Mouse (Mus musculus) left cerebral cortex, adult 2 months (tissue): ENCODE data around the gene Ccdc157. TPM values are rescaled to one million over a fixed set of nuclear protein-coding genes. Genes with fewer than 3 reads are reported as not detected.
"Not testable (repeated sequence)": the region's sequence is repeated elsewhere in the genome, so short reads cannot be mapped to it uniquely, and the experiment has no call there.

Experiments
- DNase-seq, 2 experiments: peaks; one replicate each; pipeline ENCODE4 v3.0.0; 2021 to 2022; ENCODE audit warnings: low spot score in 2 of 2, mixed read lengths in 1 of 2; ENCODE audit errors: extremely low spot score in 1 of 2
- H3K27ac ChIP-seq: fragments of 200-600 bp; 2 replicates; pipeline ENCODE4 v1.8.1; 2022
- H3K4me3 ChIP-seq: fragments of 200-600 bp; 2 replicates; pipeline ENCODE4 v1.8.1; 2022
- CTCF ChIP-seq: fragments of 200-600 bp; IDR thresholded peaks from 2 replicates; pipeline ENCODE4 v1.8.1; 2022; ENCODE audit warnings: antibody characterized with exemption, mild to moderate bottlenecking, moderate library complexity
- intact Hi-C: fragments of 180-260 bp; cut with DNase I; formaldehyde crosslinking; loops from one replicate; pipeline ENCODE4 v1.15.1; 2025
- total RNA-seq, 2 experiments: library from RNA; stranded (reverse); gene quantifications; 2 replicates each; pipeline ENCODE4 v1.2.3; 2021

Ccdc157 gene
- total RNA-seq, 2 experiments from 2014 or later = 16.4 to 17.9 TPM

- DNase-seq = no peak
- TF ChIP-seq CTCF = no peak
- Histone ChIP-seq H3K27ac (no peak overlapping the region), H3K4me3 (no peak overlapping the region)
- intact Hi-C loops = no loop called here
Observed at GRCm38 (mm10) chr11:4108691-4109090, 51.4 kb downstream of the Ccdc157 start.

DNA sequence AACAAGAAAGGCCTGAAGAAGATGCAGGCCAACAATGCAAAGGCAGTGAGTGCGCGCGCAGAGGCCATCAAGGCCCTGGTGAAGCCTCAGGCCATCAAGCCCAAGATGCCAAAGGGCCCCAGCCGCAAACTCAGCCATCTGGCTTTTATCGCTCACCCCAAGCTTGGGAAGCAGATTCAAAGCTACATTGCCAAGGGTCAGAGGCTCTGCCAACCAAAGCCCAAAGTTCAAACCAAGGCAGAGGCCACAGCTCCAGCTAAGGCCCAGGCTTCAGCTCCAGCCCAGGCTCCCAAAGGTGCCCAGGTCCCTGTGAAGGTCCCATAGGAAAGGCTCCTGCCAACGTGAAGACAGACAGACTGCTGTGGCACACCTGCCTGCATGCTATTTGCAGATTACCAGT, 52.2 kb downstream of the Ccdc157 start:
- intact Hi-C loops, DNase-seq, H3K4me3 ChIP-seq, H3K27ac ChIP-seq: not testable (repeated sequence)

- no peak overlapping the region for H3K4me3 ChIP-seq
- intact Hi-C loops = no loop called here
- H3K27ac ChIP-seq = peak overlapping the region; percentile 83
- no peak for TF ChIP-seq CTCF
- peak in 1 of 2 experiments; percentile 53 for DNase-seq
Observed at GRCm38 (mm10) chr11:4105444-4105843, 54.6 kb downstream of the Ccdc157 start.

- H3K4me3 ChIP-seq = no peak overlapping the region
- TF ChIP-seq CTCF = no peak
- intact Hi-C loops = no loop called here
- H3K27ac ChIP-seq = peak overlapping the region; percentile 83
- DNase-seq = no peak
Observed at GRCm38 (mm10) chr11:4104989-4105388, 55.1 kb downstream of the Ccdc157 start.

DNA sequence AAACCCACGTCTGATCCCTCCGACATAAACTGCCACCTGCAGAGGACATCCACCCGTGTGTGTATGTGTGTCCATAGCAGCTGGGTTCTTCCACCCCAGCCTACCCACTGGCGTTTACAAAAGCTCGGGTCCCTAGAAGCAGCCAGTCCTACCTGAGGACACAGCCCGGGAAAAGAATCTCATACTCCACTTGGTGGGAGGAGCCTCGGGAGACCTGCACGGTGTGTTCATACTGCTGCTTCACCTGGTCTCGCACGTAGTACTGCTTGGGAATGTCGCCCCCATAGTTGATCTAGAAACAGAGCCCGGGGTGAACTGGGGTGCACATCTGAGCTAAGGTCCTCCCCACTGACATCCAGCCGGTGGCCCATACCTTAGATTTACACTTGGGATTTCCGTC, 56.6 kb downstream of the Ccdc157 start:
- no peak overlapping the region for H3K4me3 ChIP-seq
- peak overlapping the region; percentile 1; the same call in 1 of the 2 replicates for H3K27ac ChIP-seq
- DNase-seq = no peak
- no peak for TF ChIP-seq CTCF
- intact Hi-C loops = no loop called here

DNA sequence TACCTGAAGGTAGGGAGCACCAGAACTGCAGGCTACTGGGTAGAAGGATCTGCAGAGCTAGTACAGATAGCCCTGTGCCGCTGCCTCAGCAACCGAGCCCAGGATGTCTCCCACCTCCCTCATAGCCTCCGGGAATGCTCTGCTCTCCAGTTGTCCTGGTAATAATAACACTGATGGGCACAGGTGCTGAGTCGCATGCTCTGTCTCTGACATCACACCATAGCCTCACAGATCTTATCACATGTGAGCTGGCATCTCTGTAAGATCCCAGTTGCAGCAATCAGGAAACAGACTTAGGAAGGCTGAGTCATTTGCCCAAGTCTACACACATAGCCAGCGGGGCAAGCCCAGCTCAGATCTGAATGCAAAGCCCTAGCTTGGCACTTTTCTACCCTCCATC, 58.2 kb downstream of the Ccdc157 start:
- DNase-seq = no peak
- intact Hi-C loops = no loop called here
- TF ChIP-seq CTCF = no peak

GRCm38 (mm10) chr11:4099447-4099846, 60.6 kb downstream of the Ccdc157 start:
- Histone ChIP-seq H3K27ac (peak overlapping the region; percentile 82), H3K4me3 (no peak overlapping the region)
- DNase-seq = no peak
- intact Hi-C loops = no loop called here
- TF ChIP-seq CTCF = no peak

More for the DNA sequence above, 58.2 kb downstream of the Ccdc157 start:
- Histone ChIP-seq H3K27ac (peak overlapping the region; percentile 24; the same call in 1 of the 2 replicates), H3K4me3 (no peak overlapping the region)

DNA sequence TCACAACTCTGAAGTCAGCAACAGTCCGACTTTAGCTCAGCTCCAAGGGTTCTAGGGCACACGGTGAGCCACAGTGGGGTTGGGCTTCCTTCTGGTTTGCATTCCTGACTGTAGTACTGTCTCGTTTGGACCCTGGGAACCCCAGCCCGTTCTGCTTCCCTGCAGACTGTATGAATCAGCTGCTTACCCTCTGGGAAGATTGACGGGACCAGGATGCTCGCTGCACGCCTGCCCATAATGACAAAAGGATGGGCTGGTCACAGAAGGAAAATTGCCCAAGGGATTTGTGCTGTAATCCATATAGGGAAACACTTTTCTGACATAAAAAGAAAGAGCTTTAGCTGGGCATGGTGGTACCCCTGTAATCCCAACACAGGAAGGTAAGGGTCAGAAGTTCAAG, 61.3 kb downstream of the Ccdc157 start:
- no peak for TF ChIP-seq CTCF
- no peak for DNase-seq
- peak overlapping the region; percentile 82; the same call in 1 of the 2 replicates for H3K27ac ChIP-seq
- intact Hi-C loops = no loop called here
- no peak overlapping the region for H3K4me3 ChIP-seq

DNA sequence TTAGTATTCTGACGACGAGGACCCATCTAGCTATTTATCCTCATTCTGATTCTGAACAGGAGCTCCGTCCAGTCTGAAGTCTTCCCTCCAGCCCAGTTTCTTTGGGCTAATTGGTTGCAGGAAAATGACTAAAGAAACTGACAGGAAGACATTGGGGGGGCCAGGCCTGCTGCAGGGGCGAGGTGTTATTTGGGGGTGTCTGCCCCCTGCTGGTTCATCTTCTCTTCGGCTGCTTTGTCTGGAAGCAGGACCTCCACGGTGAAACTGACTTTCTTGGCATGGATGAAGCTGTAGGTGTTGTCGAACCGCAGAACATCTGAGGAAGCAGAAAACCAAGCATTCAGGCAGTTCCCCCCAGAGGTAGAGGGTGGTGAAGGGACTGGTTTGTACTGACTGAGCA, 62.0 kb downstream of the Ccdc157 start:
- H3K4me3 ChIP-seq = no peak overlapping the region
- peak; percentile 25; the same call in 1 of the 2 replicates for TF ChIP-seq CTCF
- H3K27ac ChIP-seq = no peak overlapping the region; the same call in 1 of the 2 replicates
- no peak for DNase-seq
- intact Hi-C loops = no loop called here

GRCm38 (mm10) chr11:4097091-4097621, 62.9 kb downstream of the Ccdc157 start:
- no peak for DNase-seq
- Histone ChIP-seq H3K4me3 (peak overlapping the region; percentile 55), H3K27ac (peak overlapping the region; percentile 95)
- intact Hi-C loops = no loop called here
- TF ChIP-seq CTCF = no peak

DNA sequence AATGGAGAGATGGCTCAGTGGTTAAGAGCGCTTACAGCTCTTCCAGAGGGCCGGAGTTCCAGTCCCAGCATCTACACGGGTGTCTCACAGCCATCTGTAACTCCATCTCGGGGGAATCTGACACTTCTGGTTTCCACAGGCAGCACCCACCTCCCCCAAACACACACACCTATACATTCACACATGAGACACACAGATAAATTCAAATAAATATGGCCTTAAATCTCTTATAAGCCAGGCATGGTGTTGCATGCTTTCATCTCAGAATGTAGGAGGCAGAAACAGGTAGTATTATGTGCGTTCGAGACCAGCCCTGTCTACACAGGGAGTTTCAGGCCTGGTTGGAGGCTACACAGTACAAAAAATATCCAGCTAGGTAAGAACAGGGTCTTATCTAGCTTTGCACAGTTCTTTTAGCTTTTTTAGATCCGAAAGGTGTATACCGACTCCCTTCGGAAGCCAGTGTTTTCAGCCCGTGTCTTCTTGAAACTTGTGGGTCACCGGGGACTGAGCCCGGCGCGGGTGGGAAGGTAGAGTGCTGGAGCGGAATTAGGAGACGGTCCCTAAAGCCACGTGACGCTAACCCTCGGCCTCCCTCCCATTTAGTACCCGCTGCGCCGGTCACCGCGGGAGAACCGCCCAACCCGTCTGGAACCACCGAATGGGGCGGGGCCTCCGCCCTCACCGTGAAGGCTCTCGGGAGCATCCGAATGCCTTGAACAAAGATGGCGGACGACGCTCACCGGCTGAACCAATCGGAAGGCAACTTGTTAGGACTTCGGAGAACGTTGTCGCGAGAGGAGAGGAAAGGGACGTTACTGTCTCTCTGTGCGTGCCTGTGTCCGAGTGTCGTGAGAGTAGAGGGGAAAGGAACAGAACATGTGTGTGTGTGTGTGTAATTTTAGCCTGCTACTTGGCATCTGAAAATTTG, 63.8 kb downstream of the Ccdc157 start:
- intact Hi-C loops = loop anchor here (1.0 kb wide), 1 partner anchor 22 kb away; no protein-coding TSS in a partner anchor
- peak overlapping the region; percentile 55 for H3K4me3 ChIP-seq
- peak overlapping the region; percentile 95 for H3K27ac ChIP-seq
- peak; percentile 96 to 98 for DNase-seq
- TF ChIP-seq CTCF = no peak
